Mouse (Mus musculus): ENCODE measurements around the gene Polr3h. TPM values are rescaled to one million over a fixed set of nuclear protein-coding genes. Genes with fewer than 3 reads are reported as not detected.

Polr3h gene
- polyA plus RNA-seq, 1 experiment = 52.6 TPM

GRCm38 (mm10) chr15:81937098-81937972 is 11.3 kb upstream of the Polr3h start:
- TF ChIP-seq FLI1 (IDR thresholded peaks at IDR 0.05; ENCODE audit: low read length) = no peak
- TF ChIP-seq GATA1 (IDR thresholded peaks at IDR 0.05; ENCODE audit: borderline replicate concordance, low read length) = no peak
- Histone ChIP-seq H3K4me1 (peaks cover 70% of the 10 kb centered on the region), H3K9me3 (no peaks in the 10 kb centered on the region), H3K4me3 (replicated peaks) (peak overlapping the region; percentile 35), H3K36me3 (replicated peaks; ENCODE audit: low read length) (no peaks in the 10 kb centered on the region), H3K27me3 (replicated peaks) (peaks cover 18% of the 10 kb centered on the region)

- Histone ChIP-seq H3K4me3 (replicated peaks) (peak within 1 kb of the TSS; percentile 35), H3K4me1 (peaks cover 68% of the 10 kb centered on the region), H3K9me3 (no peaks in the 10 kb centered on the region), H3K36me3 (replicated peaks; ENCODE audit: low read length) (no peaks in the 10 kb centered on the region), H3K27me3 (replicated peaks) (peaks cover 18% of the 10 kb centered on the region)
- no peak for TF ChIP-seq GATA1 (IDR thresholded peaks at IDR 0.05; ENCODE audit: borderline replicate concordance, low read length)
- no peak for TF ChIP-seq FLI1 (IDR thresholded peaks at IDR 0.05; ENCODE audit: low read length)
Observed at GRCm38 (mm10) chr15:81936679-81937078, 10.6 kb upstream of the Polr3h start, which contains the start of gene Csdc2. Csdc2 (plus strand) TSS chr15:81936759.

GRCm38 (mm10) chr15:81935869-81936637 is 10.0 kb upstream of the Polr3h start:
- no peak overlapping the region for H3K4me3 ChIP-seq (replicated peaks)
- TF ChIP-seq GATA1 (IDR thresholded peaks at IDR 0.05; ENCODE audit: borderline replicate concordance, low read length) (no peak), FLI1 (IDR thresholded peaks at IDR 0.05; ENCODE audit: low read length) (no peak)
- peaks cover 68% of the 10 kb centered on the region for H3K4me1 ChIP-seq
- peaks cover 18% of the 10 kb centered on the region for H3K27me3 ChIP-seq (replicated peaks)
- no peaks in the 10 kb centered on the region for H3K9me3 ChIP-seq
- no peaks in the 10 kb centered on the region for H3K36me3 ChIP-seq (replicated peaks; ENCODE audit: low read length)

- Histone ChIP-seq H3K36me3 (replicated peaks; ENCODE audit: low read length) (no peaks in the 10 kb centered on the region), H3K9me3 (no peaks in the 10 kb centered on the region), H3K4me3 (replicated peaks) (no peak overlapping the region), H3K27me3 (replicated peaks) (peaks cover 18% of the 10 kb centered on the region), H3K4me1 (peaks cover 63% of the 10 kb centered on the region)
- TF ChIP-seq FLI1 (IDR thresholded peaks at IDR 0.05; ENCODE audit: low read length) (no peak), GATA1 (IDR thresholded peaks at IDR 0.05; ENCODE audit: borderline replicate concordance, low read length) (no peak)
Observed at GRCm38 (mm10) chr15:81933986-81934385, 7.9 kb upstream of the Polr3h start.

GRCm38 (mm10) chr15:81932951-81933470 is 7.0 kb upstream of the Polr3h start:
- TF ChIP-seq GATA1 (IDR thresholded peaks at IDR 0.05; ENCODE audit: borderline replicate concordance, low read length) (no peak), FLI1 (IDR thresholded peaks at IDR 0.05; ENCODE audit: low read length) (no peak)
- peaks cover 18% of the 10 kb centered on the region for H3K27me3 ChIP-seq (replicated peaks)
- H3K9me3 ChIP-seq = no peaks in the 10 kb centered on the region
- H3K36me3 ChIP-seq (replicated peaks; ENCODE audit: low read length) = no peaks in the 10 kb centered on the region
- peak overlapping the region; percentile 53 for H3K4me3 ChIP-seq (replicated peaks)
- H3K4me1 ChIP-seq = peaks cover 63% of the 10 kb centered on the region

GRCm38 (mm10) chr15:81928277-81928676 is 2.2 kb upstream of the Polr3h start:
- TF ChIP-seq GATA1 (IDR thresholded peaks at IDR 0.05; ENCODE audit: borderline replicate concordance, low read length) = no peak
- no peak for TF ChIP-seq FLI1 (IDR thresholded peaks at IDR 0.05; ENCODE audit: low read length)
- peaks cover 15% of the 10 kb centered on the region for H3K36me3 ChIP-seq (replicated peaks; ENCODE audit: low read length)

GRCm38 (mm10) chr15:81927741-81928140 is 1.7 kb upstream of the Polr3h start:
- Histone ChIP-seq H3K36me3 (replicated peaks; ENCODE audit: low read length) (peaks cover 18% of the 10 kb centered on the region), H3K27me3 (replicated peaks) (no peaks in the 10 kb centered on the region), H3K4me1 (peaks cover 67% of the 10 kb centered on the region), H3K9me3 (no peaks in the 10 kb centered on the region), H3K4me3 (replicated peaks) (peak overlapping the region; percentile 75)
- TF ChIP-seq FLI1 (IDR thresholded peaks at IDR 0.05; ENCODE audit: low read length) = no peak
- no peak for TF ChIP-seq GATA1 (IDR thresholded peaks at IDR 0.05; ENCODE audit: borderline replicate concordance, low read length)

More at GRCm38 (mm10) chr15:81928277-81928676, 2.2 kb upstream of the Polr3h start:
- Histone ChIP-seq H3K4me3 (replicated peaks) (peak overlapping the region; percentile 77), H3K9me3 (no peaks in the 10 kb centered on the region), H3K27me3 (replicated peaks) (peaks cover 2% of the 10 kb centered on the region), H3K4me1 (peaks cover 69% of the 10 kb centered on the region)

GRCm38 (mm10) chr15:81926446-81926822 is 394 bp upstream of the Polr3h start:
- H3K4me1 ChIP-seq = peaks cover 73% of the 10 kb centered on the region
- no peaks in the 10 kb centered on the region for H3K27me3 ChIP-seq (replicated peaks)
- no peak for TF ChIP-seq GATA1 (IDR thresholded peaks at IDR 0.05; ENCODE audit: borderline replicate concordance, low read length)
- TF ChIP-seq FLI1 (IDR thresholded peaks at IDR 0.05; ENCODE audit: low read length) = no peak
- peaks cover 31% of the 10 kb centered on the region for H3K36me3 ChIP-seq (replicated peaks; ENCODE audit: low read length)
- H3K9me3 ChIP-seq = no peaks in the 10 kb centered on the region
- H3K4me3 ChIP-seq (replicated peaks) = peak overlapping the region; percentile 91

GRCm38 (mm10) chr15:81924933-81925332 is 1.1 kb downstream of the Polr3h start:
- no peaks in the 10 kb centered on the region for H3K9me3 ChIP-seq
- TF ChIP-seq FLI1 (IDR thresholded peaks at IDR 0.05; ENCODE audit: low read length) = no peak
- TF ChIP-seq GATA1 (IDR thresholded peaks at IDR 0.05; ENCODE audit: borderline replicate concordance, low read length) = no peak
- peaks cover 44% of the 10 kb centered on the region for H3K36me3 ChIP-seq (replicated peaks; ENCODE audit: low read length)
- no peaks in the 10 kb centered on the region for H3K27me3 ChIP-seq (replicated peaks)
- H3K4me1 ChIP-seq = peaks cover 86% of the 10 kb centered on the region
- H3K4me3 ChIP-seq (replicated peaks) = peak overlapping the region; percentile 91

Measured in megakaryocyte, embryonic 14.5 days (primary cell).